9 mouse cellular contexts compared by ENCODE assay signal in the genomic region with DNA sequence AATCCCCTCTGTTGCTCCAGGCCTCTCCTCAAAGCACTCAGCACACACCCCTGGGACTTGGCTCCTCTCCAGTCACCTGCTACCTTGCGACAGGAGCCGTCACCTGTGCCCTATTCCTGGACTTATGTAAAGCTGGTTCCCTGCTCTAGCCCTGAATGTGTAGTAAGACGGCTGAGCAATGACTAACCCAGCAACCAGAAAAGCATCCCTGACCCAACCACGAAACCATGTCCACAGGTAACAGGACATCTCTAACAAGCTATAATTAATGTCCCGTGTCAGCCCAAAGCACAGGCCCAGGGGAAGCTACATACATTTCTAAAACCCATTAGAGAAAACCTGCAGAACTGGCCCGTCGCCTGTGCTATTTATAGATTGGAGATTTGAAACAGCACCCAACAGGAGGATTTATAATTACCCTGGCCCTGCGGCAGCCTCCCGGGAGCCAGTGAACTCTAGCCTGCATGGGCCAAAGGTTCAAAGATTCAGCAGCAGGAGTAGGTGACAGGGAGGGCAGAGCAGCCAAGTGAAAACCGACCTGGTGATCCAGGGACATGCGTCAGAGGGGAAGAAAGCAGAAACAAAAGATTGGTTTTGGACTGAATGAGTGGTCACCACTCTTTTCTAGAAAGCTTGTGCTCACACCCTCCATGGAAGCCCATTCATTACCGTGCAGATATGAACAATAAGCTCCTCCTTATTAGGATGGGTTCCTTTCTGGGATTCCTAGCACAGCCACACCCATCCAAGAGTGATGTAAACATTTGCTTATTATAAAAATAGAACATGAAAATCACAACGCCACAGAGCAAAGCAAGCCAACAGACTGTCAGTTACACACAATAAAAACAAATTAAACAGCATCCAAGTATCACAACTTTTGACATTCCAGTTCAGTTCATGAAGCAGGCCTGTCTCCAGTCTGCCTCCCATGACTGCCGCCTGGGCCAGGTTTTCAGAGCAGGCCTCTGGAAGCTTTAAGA. TPM values are rescaled to one million over a fixed set of nuclear protein-coding genes. Genes with fewer than 3 reads are reported as not detected.
DNase-seq lines count a peak whose midpoint lies in the region; ATAC-seq lines count a peak whose summit lies in the region.
"Had no signal": no experiment of that assay in that cellular context is flagged by ENCODE, and none has a peak within 500 bp of the region (broad histone marks: within the 10 kb centered on the region; RNA-seq: fewer than 3 reads in every experiment).

No protein-coding gene starts in this region.

- peak; percentile 42 for DNase-seq in adipocyte (ENCODE audit: low spot score)
- DNase-seq in cerebellum, adult 9-11 months, result peak; percentile 74
- DNase-seq in kidney, postnatal 25 days, result peak; percentile 89 to 93
- DNase-seq in mesoderm, embryonic 11.5 days (ENCODE audit: low read depth, low spot score), result peak; percentile 30
- no peak for DNase-seq in right cerebral cortex, postnatal 4 days
- no peak for DNase-seq in T-cell, adult 2 months (ENCODE audit: low spot score)

- H3K4me2 ChIP-seq in heart, embryonic 14.5 days (ENCODE audit: low read length), result peak overlapping the region; percentile 50

- H3K4me1 ChIP-seq in heart, embryonic 14.5 days (ENCODE audit: control insufficient read depth in 2 of 2, insufficient read depth in 2 of 2, low read length in 2 of 2), result peaks cover 23 to 27% of the 10 kb centered on the region in 2 experiments

- no peaks in the 10 kb centered on the region for H3K9me3 ChIP-seq in heart, embryonic 14.5 days (ENCODE audit: control insufficient read depth, low read length)

- peak overlapping the region; percentile 87 to 90 for H3K27ac ChIP-seq in heart, embryonic 14.5 days (replicated peaks in 1 of 2; ENCODE audit: control insufficient read depth in 1 of 2, insufficient read depth in 1 of 2, low read depth in 2 of 2, low read length in 2 of 2)
- H3K27ac ChIP-seq: macrophage had no signal

- H3K27me3 ChIP-seq in heart, embryonic 14.5 days (ENCODE audit: control insufficient read depth, insufficient read depth, low read length), result no peaks in the 10 kb centered on the region

- ATAC-seq in heart, embryonic 14.5 days (ENCODE audit: insufficient number of reproducible peaks, insufficient read depth, low FRiP score, low read depth), result no peak
- no peak for ATAC-seq in megakaryocyte progenitor cell, adult 5-6 weeks (replicated peaks; ENCODE audit: poor library complexity)

- H3K9ac ChIP-seq in heart, embryonic 14.5 days (ENCODE audit: low read length), result peak overlapping the region; percentile 56

- H3K36me3 ChIP-seq in heart, embryonic 14.5 days (ENCODE audit: control insufficient read depth, insufficient read depth, low read length), result no peaks in the 10 kb centered on the region

- WGBS in heart, embryonic 14.5 days, result 26% methylated on average over 14 of the region's 14 CpGs

- no peak overlapping the region for H3K4me3 ChIP-seq in heart, embryonic 14.5 days (ENCODE audit: control insufficient read depth in 1 of 2, insufficient read depth in 1 of 2, low read depth in 1 of 2, low read length in 2 of 2)

RNA-seq across cellular contexts. Expression of gene Cmtm4, which starts 20.5 kb away (rescaled TPM):
- 2.1 and 2.4 TPM in 2 replicates for polyA plus RNA-seq in heart, embryonic 14.5 days (2014; fragmentation: Nextera tagmentation; extraction: Ambion mirVana)
- 0.79 and 0.85 TPM in 2 replicates for total RNA-seq in megakaryocyte progenitor cell, adult 5-6 weeks (2015)
- 0.84 and 0.87 TPM in 2 replicates for total RNA-seq in megakaryocyte progenitor cell, adult 5-6 weeks (2017)

RNA-seq across cellular contexts. Expression of gene Cmtm3, which starts 35.9 kb away (rescaled TPM):
- polyA plus RNA-seq in heart, embryonic 14.5 days (2014; fragmentation: Nextera tagmentation; extraction: Ambion mirVana), result 94.1 and 103 TPM in 2 replicates
- 28.2 and 39.9 TPM in 2 replicates for total RNA-seq in megakaryocyte progenitor cell, adult 5-6 weeks (2015)
- total RNA-seq in megakaryocyte progenitor cell, adult 5-6 weeks (2017), result 12.0 and 21.6 TPM in 2 replicates

RNA-seq across cellular contexts. Expression of gene Cmtm2b, which starts 53.1 kb away (rescaled TPM):
- polyA plus RNA-seq in heart, embryonic 14.5 days (2014; fragmentation: Nextera tagmentation; extraction: Ambion mirVana), result not detected in 2 replicates
- total RNA-seq in megakaryocyte progenitor cell, adult 5-6 weeks (2015), result not detected in 2 replicates
- not detected in 2 replicates for total RNA-seq in megakaryocyte progenitor cell, adult 5-6 weeks (2017)
- polyA plus RNA-seq: macrophage had no signal

RNA-seq across cellular contexts. Expression of gene Gm11020, which starts 53.8 kb away (rescaled TPM):
- polyA plus RNA-seq in heart, embryonic 14.5 days (2014; fragmentation: Nextera tagmentation; extraction: Ambion mirVana), result not detected in 2 replicates
- total RNA-seq in megakaryocyte progenitor cell, adult 5-6 weeks (2015), result not detected in 2 replicates
- not detected in 2 replicates for total RNA-seq in megakaryocyte progenitor cell, adult 5-6 weeks (2017)
- polyA plus RNA-seq: macrophage had no signal

Comparison
In these comparisons a context has a peak if more than half of its experiments do, and no peak if none do; other contexts are left out.
1. DNase-seq: peak in adipocyte (single experiment), cerebellum, adult 9-11 months (single experiment), kidney, postnatal 25 days (2 of 2) and mesoderm, embryonic 11.5 days (single experiment); none in right cerebral cortex, postnatal 4 days (single experiment) and T-cell, adult 2 months (single experiment).